Mouse (Mus musculus) bone marrow macrophage, adult 2 months (primary cell): ENCODE data around the gene Rxfp2.

Source experiments
- CTCF ChIP-seq: IDR thresholded peaks from 2 replicates; pipeline ENCODE4 v1.5.1; 2012; ENCODE audit warnings: low read depth, mild to moderate bottlenecking, low read length, moderate library complexity
- POLR2A ChIP-seq: IDR thresholded peaks from 2 replicates; pipeline ENCODE4 v1.6.1; 2012; ENCODE audit warnings: mild to moderate bottlenecking, low read depth, low read length, borderline replicate concordance

DNA sequence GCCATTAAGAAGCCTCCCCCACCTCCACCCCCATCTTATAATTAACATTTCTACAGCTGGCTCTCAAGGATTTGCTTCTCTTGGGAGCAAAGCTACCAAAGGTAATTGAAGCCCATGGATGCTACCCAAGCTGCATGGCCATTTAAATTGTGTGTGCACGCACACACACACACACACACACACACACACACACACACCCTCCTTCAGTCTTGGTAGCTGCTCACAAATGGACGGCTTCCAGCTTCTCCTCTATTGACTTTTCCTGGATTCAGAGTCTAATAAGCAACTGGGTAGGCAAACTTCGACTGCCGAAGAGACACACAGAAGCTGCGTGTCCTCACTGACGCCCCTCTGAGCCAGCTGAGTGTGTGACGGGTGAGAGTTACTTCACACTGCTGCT is 111.7 kb downstream of the Rxfp2 start:
- no peak for TF ChIP-seq CTCF
- TF ChIP-seq POLR2A, result no peak
